8 mouse cellular contexts compared by ENCODE assay signal in genomic region chr7:4499034-4499433, GRCm38 (mm10). TPM values are rescaled to one million over a fixed set of nuclear protein-coding genes. Genes with fewer than 3 reads are reported as not detected.
DNase-seq lines count a peak whose midpoint lies in the region; ATAC-seq and TF ChIP-seq lines count a peak whose summit lies in the region.

No protein-coding gene starts in this region.

- no peak for TF ChIP-seq CTCF in layer of hippocampus, adult 2 months (conservative IDR thresholded peaks at IDR 0.05)

- no peak for ATAC-seq in forebrain, embryonic 13.5 days
- ATAC-seq in neural tube, embryonic 13.5 days (ENCODE audit: low read depth), result no peak

- peak overlapping the region; percentile 28; the same call in 1 of the 2 replicates for H3K27ac ChIP-seq in layer of hippocampus, adult 2 months
- H3K27ac ChIP-seq in forebrain, embryonic 13.5 days, result no peak overlapping the region
- no peak overlapping the region for H3K27ac ChIP-seq in limb, embryonic 10.5 days
- peak overlapping the region; percentile 40 for H3K27ac ChIP-seq in neural tube, embryonic 13.5 days (replicated peaks)

- intact Hi-C loops in left cerebral cortex, postnatal 14 days (cut with DNase I), result no loop called here

- H3K4me3 ChIP-seq in layer of hippocampus, adult 2 months, result no peak overlapping the region; the same call in 1 of the 2 replicates
- peak overlapping the region; percentile 77 for H3K4me3 ChIP-seq in forebrain, embryonic 13.5 days
- 0 out of 2 replicates have a peak overlapping the region, but pooled peaks have one; percentile 95 for H3K4me3 ChIP-seq in limb, embryonic 10.5 days
- H3K4me3 ChIP-seq in neural tube, embryonic 13.5 days, result peak overlapping the region; percentile 15; the same call in 1 of the 2 replicates

- H3K4me2 ChIP-seq in forebrain, embryonic 13.5 days, result peak overlapping the region; percentile 82
- H3K4me2 ChIP-seq in neural tube, embryonic 13.5 days, result peak overlapping the region; percentile 93

- peaks cover 41% of the 10 kb centered on the region for H3K4me1 ChIP-seq in forebrain, embryonic 13.5 days
- H3K4me1 ChIP-seq in limb, embryonic 10.5 days, result peaks cover 26% of the 10 kb centered on the region
- H3K4me1 ChIP-seq in neural tube, embryonic 13.5 days (replicated peaks), result peaks cover 44% of the 10 kb centered on the region

- peak overlapping the region; percentile 95 for H3K9ac ChIP-seq in forebrain, embryonic 13.5 days
- peak overlapping the region; percentile 96 for H3K9ac ChIP-seq in neural tube, embryonic 13.5 days

- DNase-seq in layer of hippocampus, adult 2 months (ENCODE audit: low spot score in 2 of 2), result no peak
- no peak for DNase-seq in layer of hippocampus, postnatal 14 days (ENCODE audit: low spot score in 2 of 2)
- DNase-seq in limb, embryonic 10.5 days (ENCODE audit: low spot score), result no peak
- no peak for DNase-seq in spleen, adult 18-20 months
- no peak for DNase-seq in adrenal gland, adult 8-10 months
- DNase-seq in left cerebral cortex, postnatal 14 days (ENCODE audit: low spot score in 2 of 2), result no peak

- no peaks in the 10 kb centered on the region for H3K27me3 ChIP-seq in forebrain, embryonic 13.5 days
- H3K27me3 ChIP-seq in limb, embryonic 10.5 days (ENCODE audit: low read depth, poor library complexity, severe bottlenecking), result no peaks in the 10 kb centered on the region
- no peaks in the 10 kb centered on the region for H3K27me3 ChIP-seq in neural tube, embryonic 13.5 days

- 84% methylated on average over 4 of the region's 4 CpGs for WGBS in forebrain, embryonic 13.5 days
- WGBS in limb, embryonic 10.5 days, result 94% methylated on average over 4 of the region's 4 CpGs
- 92% methylated on average over 4 of the region's 4 CpGs for WGBS in neural tube, embryonic 13.5 days

- H3K36me3 ChIP-seq in forebrain, embryonic 13.5 days (ENCODE audit: poor library complexity, severe bottlenecking), result peaks cover 32% of the 10 kb centered on the region
- H3K36me3 ChIP-seq in limb, embryonic 10.5 days, result peaks cover 40% of the 10 kb centered on the region
- H3K36me3 ChIP-seq in neural tube, embryonic 13.5 days, result peaks cover 31% of the 10 kb centered on the region

- H3K9me3 ChIP-seq in forebrain, embryonic 13.5 days (replicated peaks), result no peaks in the 10 kb centered on the region
- H3K9me3 ChIP-seq in limb, embryonic 10.5 days (replicated peaks), result no peaks in the 10 kb centered on the region
- H3K9me3 ChIP-seq in neural tube, embryonic 13.5 days, result no peaks in the 10 kb centered on the region

RNA-seq across cellular contexts. Expression of gene Ppp1r12c, which starts 2.4 kb away (rescaled TPM):
- 100 to 1,000 TPM; 157 to 161 TPM for total RNA-seq in layer of hippocampus, adult 2 months (2021)
- total RNA-seq in layer of hippocampus, postnatal 14 days (2021), result 100 to 1,000 TPM; 125 to 127 TPM
- 33.8 and 36.8 TPM in 2 replicates for polyA plus RNA-seq in forebrain, embryonic 13.5 days (2015; fragmentation: Nextera tagmentation; extraction: Ambion mirVana)
- polyA plus RNA-seq in limb, embryonic 10.5 days (2016; fragmentation: Nextera tagmentation; extraction: Ambion mirVana), result 36.8 and 42.1 TPM in 2 replicates
- 46.0 and 48.4 TPM in 2 replicates for polyA plus RNA-seq in neural tube, embryonic 13.5 days (2015; fragmentation: Nextera tagmentation; extraction: Ambion mirVana)
- total RNA-seq in adrenal gland, adult 8-10 months (2022), result 100 to 1,000 TPM in 3 of 4 experiments, 10 to 100 TPM in 1; 76.7 to 152 (median 113) TPM
- total RNA-seq in left cerebral cortex, postnatal 14 days (2021), result 100 to 1,000 TPM; 117 to 128 TPM

RNA-seq across cellular contexts. Expression of gene Tnnt1, which starts 17.1 kb away (rescaled TPM):
- 1 to 10 TPM; 1.7 to 4.0 TPM for total RNA-seq in layer of hippocampus, adult 2 months (2021)
- total RNA-seq in layer of hippocampus, postnatal 14 days (2021), result 1 to 10 TPM; 1.9 to 8.6 TPM
- polyA plus RNA-seq in forebrain, embryonic 13.5 days (2015; fragmentation: Nextera tagmentation; extraction: Ambion mirVana), result 3.9 and 5.7 TPM in 2 replicates
- 4.1 and 15.3 TPM in 2 replicates for polyA plus RNA-seq in limb, embryonic 10.5 days (2016; fragmentation: Nextera tagmentation; extraction: Ambion mirVana)
- 12.7 and 42.9 TPM in 2 replicates for polyA plus RNA-seq in neural tube, embryonic 13.5 days (2015; fragmentation: Nextera tagmentation; extraction: Ambion mirVana)
- 1 to 10 TPM in 2 of 4 experiments, under 1 TPM in 2; 0.46 to 1.5 (median 1.1) TPM for total RNA-seq in adrenal gland, adult 8-10 months (2022)
- total RNA-seq in left cerebral cortex, postnatal 14 days (2021), result 1 to 10 TPM; 2.7 to 4.3 TPM

RNA-seq across cellular contexts. Expression of gene Tnni3, which starts 25.0 kb away (rescaled TPM):
- total RNA-seq in layer of hippocampus, adult 2 months (2021), result under 1 TPM in 1 of 2 experiments, not detected in 1; 0.64 TPM
- 1 to 10 TPM in 1 of 2 experiments, under 1 TPM in 1; 0.57 to 1.1 TPM for total RNA-seq in layer of hippocampus, postnatal 14 days (2021)
- 0.89 and 4.9 TPM in 2 replicates for polyA plus RNA-seq in forebrain, embryonic 13.5 days (2015; fragmentation: Nextera tagmentation; extraction: Ambion mirVana)
- 2.6 and 3.1 TPM in 2 replicates for polyA plus RNA-seq in limb, embryonic 10.5 days (2016; fragmentation: Nextera tagmentation; extraction: Ambion mirVana)
- 1.8 and 3.6 TPM in 2 replicates for polyA plus RNA-seq in neural tube, embryonic 13.5 days (2015; fragmentation: Nextera tagmentation; extraction: Ambion mirVana)
- 1 to 10 TPM; 1.3 to 3.1 (median 2.5) TPM for total RNA-seq in adrenal gland, adult 8-10 months (2022)
- under 1 TPM in 1 of 2 experiments, not detected in 1; 0.55 TPM for total RNA-seq in left cerebral cortex, postnatal 14 days (2021)

RNA-seq across cellular contexts. Expression of gene Dnaaf3, which starts 33.2 kb away (rescaled TPM):
- under 1 TPM; 0.47 to 0.64 TPM for total RNA-seq in layer of hippocampus, adult 2 months (2021)
- total RNA-seq in layer of hippocampus, postnatal 14 days (2021), result 1 to 10 TPM in 1 of 2 experiments, under 1 TPM in 1; 0.83 to 1.1 TPM
- polyA plus RNA-seq in forebrain, embryonic 13.5 days (2015; fragmentation: Nextera tagmentation; extraction: Ambion mirVana), result 1.4 and 2.0 TPM in 2 replicates
- polyA plus RNA-seq in limb, embryonic 10.5 days (2016; fragmentation: Nextera tagmentation; extraction: Ambion mirVana), result 2.1 and 4.2 TPM in 2 replicates
- 1.1 and 1.2 TPM in 2 replicates for polyA plus RNA-seq in neural tube, embryonic 13.5 days (2015; fragmentation: Nextera tagmentation; extraction: Ambion mirVana)
- total RNA-seq in adrenal gland, adult 8-10 months (2022), result 1 to 10 TPM in 2 of 4 experiments, under 1 TPM in 2; 0.64 to 1.2 (median 1.0) TPM
- under 1 TPM; 0.31 to 0.34 TPM for total RNA-seq in left cerebral cortex, postnatal 14 days (2021)

RNA-seq across cellular contexts. Expression of gene Eps8l1, which starts 38.6 kb away (rescaled TPM):
- total RNA-seq in layer of hippocampus, adult 2 months (2021), result 1 to 10 TPM; 7.8 to 8.9 TPM
- total RNA-seq in layer of hippocampus, postnatal 14 days (2021), result 1 to 10 TPM; 2.8 to 4.7 TPM
- polyA plus RNA-seq in forebrain, embryonic 13.5 days (2015; fragmentation: Nextera tagmentation; extraction: Ambion mirVana), result 4.0 and 5.7 TPM in 2 replicates
- polyA plus RNA-seq in limb, embryonic 10.5 days (2016; fragmentation: Nextera tagmentation; extraction: Ambion mirVana), result 2.7 and 5.4 TPM in 2 replicates
- 12.1 and 12.9 TPM in 2 replicates for polyA plus RNA-seq in neural tube, embryonic 13.5 days (2015; fragmentation: Nextera tagmentation; extraction: Ambion mirVana)
- total RNA-seq in adrenal gland, adult 8-10 months (2022), result 1 to 10 TPM; 2.0 to 6.7 (median 3.9) TPM
- total RNA-seq in left cerebral cortex, postnatal 14 days (2021), result 1 to 10 TPM; 3.3 to 5.1 TPM

Comparison
In these comparisons a context has a peak if more than half of its experiments do, and no peak if none do; other contexts are left out.
1. H3K27ac ChIP-seq: peak in layer of hippocampus, adult 2 months (single experiment) and neural tube, embryonic 13.5 days (single experiment); none in forebrain, embryonic 13.5 days (single experiment) and limb, embryonic 10.5 days (single experiment).